Mouse (Mus musculus) forebrain, embryonic 13.5 days (tissue): ENCODE measurements around the gene Lcmt1. TPM values are rescaled to one million over a fixed set of nuclear protein-coding genes. Genes with fewer than 3 reads are reported as not detected.

Source experiments
- ATAC-seq: fragments of 200-750 bp; cut with Nextera tagmentation; 2 replicates; pipeline ENCODE4 v1.8.0; 2017
- H3K27ac ChIP-seq: fragments of 300-500 bp; sonication (generic); 2 replicates; pipeline ENCODE4 v1.5.1; 2015; ENCODE audit warnings: inconsistent platforms, mild to moderate bottlenecking, moderate library complexity
- H3K27me3 ChIP-seq: fragments of 300-500 bp; sonication (generic); 2 replicates; pipeline ENCODE4 v1.6.1; 2015; ENCODE audit warnings: mild to moderate bottlenecking, inconsistent platforms
- H3K36me3 ChIP-seq: fragments of 300-500 bp; sonication (generic); 2 replicates; pipeline ENCODE4 v1.6.1; 2015; ENCODE audit warnings: mild to moderate bottlenecking, inconsistent platforms; ENCODE audit not compliant: poor library complexity, severe bottlenecking
- H3K4me1 ChIP-seq: fragments of 300-500 bp; sonication (generic); 2 replicates; pipeline ENCODE4 v1.6.1; 2015; ENCODE audit warnings: inconsistent platforms
- H3K4me2 ChIP-seq: fragments of 300-500 bp; sonication (generic); 2 replicates; pipeline ENCODE4 v1.6.1; 2015; ENCODE audit warnings: inconsistent platforms, mild to moderate bottlenecking, moderate library complexity
- H3K4me3 ChIP-seq: fragments of 300-500 bp; sonication (generic); 2 replicates; pipeline ENCODE4 v1.5.1; 2015; ENCODE audit warnings: mild to moderate bottlenecking, inconsistent platforms
- H3K9ac ChIP-seq: fragments of 300-500 bp; sonication (generic); 2 replicates; pipeline ENCODE4 v1.6.1; 2015; ENCODE audit warnings: mild to moderate bottlenecking, inconsistent platforms
- H3K9me3 ChIP-seq: fragments of 300-500 bp; sonication (generic); replicated peaks from 2 replicates; pipeline ENCODE4 v1.6.1; 2016; ENCODE audit warnings: inconsistent platforms
- WGBS: fragments of 180-500 bp; shearing (Covaris S2); methylation state at CpG from one replicate; pipeline ENCODE4 v1.1.7; 2015; 5-methylcytosine and 5-hydroxymethylcytosine counted together
- polyA plus RNA-seq: library from polyadenylated mRNA; unstranded; fragments of >200 nt; fragmentation: Nextera tagmentation; extraction: Ambion mirVana; gene quantifications from 2 replicates; pipeline ENCODE4 v1.2.1, GENCODE M21; 2015

Lcmt1 gene
- polyA plus RNA-seq = 81.2 and 87.7 TPM in 2 replicates

GRCm38 (mm10) chr7:123369759-123370481 lies at the start of gene Lcmt1, which contains the start of gene Arhgap17:
Gene Lcmt1, plus strand, starts transcription at chr7:123369784.
Gene Arhgap17, minus strand, starts transcription at chr7:123369915.
- H3K9ac ChIP-seq = peak within 1 kb of the TSS; percentile 88
- under 1% methylated on average over 46 of the region's 64 CpGs for WGBS
- H3K27me3 ChIP-seq = 0 out of 2 replicates have a peak, but pooled peaks cover 4% of the 10 kb centered on the region
- peak; percentile 98 for ATAC-seq
- peak within 1 kb of the TSS; percentile 78 for H3K4me3 ChIP-seq
- H3K9me3 ChIP-seq = no peaks in the 10 kb centered on the region
- peak within 1 kb of the TSS; percentile 85 for H3K27ac ChIP-seq
- H3K4me1 ChIP-seq = peaks cover 36% of the 10 kb centered on the region
- no peaks in the 10 kb centered on the region for H3K36me3 ChIP-seq
- peak within 1 kb of the TSS; percentile 90 for H3K4me2 ChIP-seq

GRCm38 (mm10) chr7:123322452-123323121 lies 47.0 kb upstream of the Lcmt1 start:
- Histone ChIP-seq H3K4me1 (no peaks in the 10 kb centered on the region), H3K36me3 (peaks cover 79% of the 10 kb centered on the region), H3K9ac (no peak overlapping the region), H3K27me3 (no peaks in the 10 kb centered on the region), H3K4me3 (no peak overlapping the region), H3K4me2 (no peak overlapping the region), H3K27ac (no peak overlapping the region), H3K9me3 (no peaks in the 10 kb centered on the region)
- WGBS = 92% methylated on average over 13 of the region's 13 CpGs
- no peak for ATAC-seq

DNA sequence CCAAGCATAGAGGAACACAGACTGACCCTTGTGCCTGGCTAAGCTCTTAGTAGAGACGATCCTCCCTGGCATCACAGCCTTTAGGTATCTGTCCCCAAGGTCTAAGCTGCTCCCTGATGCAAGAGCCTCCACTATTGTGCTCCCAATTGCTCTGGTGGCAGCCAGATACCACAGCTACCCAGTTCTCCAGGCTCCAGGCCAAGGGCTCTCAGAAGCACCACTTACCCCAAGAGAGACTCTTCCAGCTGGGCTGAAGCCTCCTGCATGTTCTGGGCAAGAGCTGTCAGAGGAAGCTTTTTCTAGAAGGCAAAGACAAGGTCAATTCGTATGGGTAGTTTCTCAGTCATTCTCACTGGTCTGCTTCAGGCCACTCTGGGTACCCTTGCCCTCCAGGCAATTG lies 46.2 kb upstream of the Lcmt1 start:
- ATAC-seq = no peak
- Histone ChIP-seq H3K4me2 (no peak overlapping the region), H3K4me3 (no peak overlapping the region), H3K27me3 (no peaks in the 10 kb centered on the region), H3K27ac (no peak overlapping the region), H3K9me3 (no peaks in the 10 kb centered on the region), H3K9ac (no peak overlapping the region), H3K4me1 (peaks cover 4% of the 10 kb centered on the region; the same call in 1 of the 2 replicates), H3K36me3 (peaks cover 71% of the 10 kb centered on the region)
- 82% methylated on average over 2 of the region's 2 CpGs for WGBS

GRCm38 (mm10) chr7:123324105-123324504 lies 45.5 kb upstream of the Lcmt1 start:
- no peak overlapping the region for H3K9ac ChIP-seq
- no peak overlapping the region for H3K27ac ChIP-seq
- no peak for ATAC-seq
- peaks cover 67% of the 10 kb centered on the region for H3K36me3 ChIP-seq
- 100% methylated on average over 1 of the region's 1 CpGs for WGBS
- H3K4me2 ChIP-seq = no peak overlapping the region
- no peaks in the 10 kb centered on the region for H3K27me3 ChIP-seq
- no peak overlapping the region for H3K4me3 ChIP-seq
- peaks cover 6% of the 10 kb centered on the region; the same call in 1 of the 2 replicates for H3K4me1 ChIP-seq
- no peaks in the 10 kb centered on the region for H3K9me3 ChIP-seq

- no peak for ATAC-seq
- H3K4me1 ChIP-seq = peaks cover 6% of the 10 kb centered on the region; the same call in 1 of the 2 replicates
- H3K9me3 ChIP-seq = no peaks in the 10 kb centered on the region
- H3K36me3 ChIP-seq = peaks cover 51% of the 10 kb centered on the region
- no peak overlapping the region for H3K27ac ChIP-seq
- H3K4me2 ChIP-seq = no peak overlapping the region
- WGBS = 84% methylated on average over 5 of the region's 5 CpGs
- no peak overlapping the region for H3K4me3 ChIP-seq
- no peaks in the 10 kb centered on the region for H3K27me3 ChIP-seq
- no peak overlapping the region for H3K9ac ChIP-seq
Measured at GRCm38 (mm10) chr7:123326062-123326461, 43.5 kb upstream of the Lcmt1 start.

DNA sequence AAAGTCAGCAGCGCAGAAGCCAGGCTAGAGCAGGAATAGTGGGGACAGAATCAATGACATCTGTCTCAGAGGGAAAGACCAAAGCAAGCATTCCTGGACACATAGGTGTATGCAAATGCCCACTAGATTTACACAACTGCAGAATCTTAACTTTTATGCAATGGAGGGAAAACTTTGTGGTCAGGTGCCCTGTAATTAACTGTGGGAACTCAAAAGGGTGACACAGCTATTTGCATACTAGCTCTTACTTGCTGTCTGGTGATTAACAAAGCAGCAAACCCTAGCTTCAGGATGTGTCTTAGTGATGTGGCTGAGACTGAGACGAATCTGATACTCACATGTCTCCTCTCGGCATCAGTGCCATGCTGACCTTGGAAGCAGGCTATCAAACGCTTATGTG lies 42.7 kb upstream of the Lcmt1 start:
- no peak overlapping the region for H3K27ac ChIP-seq
- no peak overlapping the region for H3K9ac ChIP-seq
- peaks cover 6% of the 10 kb centered on the region; the same call in 1 of the 2 replicates for H3K4me1 ChIP-seq
- 87% methylated on average over 4 of the region's 4 CpGs for WGBS
- H3K9me3 ChIP-seq = no peaks in the 10 kb centered on the region
- H3K4me2 ChIP-seq = no peak overlapping the region
- ATAC-seq = no peak
- peaks cover 43% of the 10 kb centered on the region for H3K36me3 ChIP-seq
- H3K4me3 ChIP-seq = no peak overlapping the region
- no peaks in the 10 kb centered on the region for H3K27me3 ChIP-seq

GRCm38 (mm10) chr7:123327909-123328308 lies 41.7 kb upstream of the Lcmt1 start:
- 73% methylated on average over 4 of the region's 4 CpGs for WGBS
- Histone ChIP-seq H3K27me3 (no peaks in the 10 kb centered on the region), H3K27ac (no peak overlapping the region), H3K4me2 (no peak overlapping the region), H3K9ac (no peak overlapping the region), H3K4me3 (no peak overlapping the region), H3K9me3 (no peaks in the 10 kb centered on the region), H3K4me1 (peaks cover 6% of the 10 kb centered on the region; the same call in 1 of the 2 replicates), H3K36me3 (peaks cover 34% of the 10 kb centered on the region)
- no peak for ATAC-seq

GRCm38 (mm10) chr7:123330506-123330905 lies 39.1 kb upstream of the Lcmt1 start:
- H3K27ac ChIP-seq = no peak overlapping the region
- H3K27me3 ChIP-seq = no peaks in the 10 kb centered on the region
- H3K36me3 ChIP-seq = peaks cover 14% of the 10 kb centered on the region; the same call in 1 of the 2 replicates
- no peak overlapping the region for H3K4me3 ChIP-seq
- no peak overlapping the region for H3K4me2 ChIP-seq
- no peak for ATAC-seq
- 84% methylated on average over 9 of the region's 9 CpGs for WGBS
- peaks cover 6% of the 10 kb centered on the region; the same call in 1 of the 2 replicates for H3K4me1 ChIP-seq
- no peak overlapping the region for H3K9ac ChIP-seq
- no peaks in the 10 kb centered on the region for H3K9me3 ChIP-seq

GRCm38 (mm10) chr7:123336322-123336721 lies 33.3 kb upstream of the Lcmt1 start:
- no peak overlapping the region for H3K27ac ChIP-seq
- H3K9me3 ChIP-seq = no peaks in the 10 kb centered on the region
- H3K27me3 ChIP-seq = no peaks in the 10 kb centered on the region
- no peak overlapping the region for H3K9ac ChIP-seq
- ATAC-seq = no peak
- no peak overlapping the region for H3K4me2 ChIP-seq
- H3K36me3 ChIP-seq = no peaks in the 10 kb centered on the region
- peaks cover 1% of the 10 kb centered on the region for H3K4me1 ChIP-seq
- WGBS = 61% methylated on average over 1 of the region's 1 CpGs
- no peak overlapping the region for H3K4me3 ChIP-seq

DNA sequence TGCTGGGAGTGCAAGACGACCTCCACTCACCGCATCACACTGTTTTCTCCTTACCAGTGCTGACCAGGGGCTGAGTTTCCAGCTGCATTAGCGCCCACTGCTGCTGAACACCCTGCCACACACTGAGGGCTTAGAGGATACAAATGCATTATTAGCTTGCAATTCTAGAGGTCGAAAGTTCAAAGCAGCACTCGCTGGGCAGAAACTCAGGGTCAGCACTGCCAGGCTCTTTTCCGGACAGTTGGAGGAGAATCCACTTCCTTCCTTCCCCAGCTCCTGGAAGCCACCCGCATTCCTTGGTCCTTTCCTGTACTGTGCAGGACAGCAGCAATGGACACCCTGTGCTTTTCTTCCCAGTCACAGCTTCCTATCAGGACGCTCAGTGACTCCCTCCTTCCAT lies 31.2 kb upstream of the Lcmt1 start:
- peaks cover 22% of the 10 kb centered on the region for H3K4me1 ChIP-seq

GRCm38 (mm10) chr7:123341896-123342295 lies 27.7 kb upstream of the Lcmt1 start:
- Histone ChIP-seq H3K27me3 (no peaks in the 10 kb centered on the region), H3K36me3 (no peaks in the 10 kb centered on the region), H3K4me1 (peaks cover 23% of the 10 kb centered on the region), H3K9me3 (no peaks in the 10 kb centered on the region), H3K4me2 (no peak overlapping the region), H3K4me3 (no peak overlapping the region), H3K27ac (no peak overlapping the region), H3K9ac (no peak overlapping the region)
- no peak for ATAC-seq
- WGBS = 49% methylated on average over 5 of the region's 5 CpGs

More for the DNA sequence above, 31.2 kb upstream of the Lcmt1 start:
- no peaks in the 10 kb centered on the region for H3K27me3 ChIP-seq
- no peaks in the 10 kb centered on the region for H3K9me3 ChIP-seq
- ATAC-seq = no peak
- no peak overlapping the region for H3K4me2 ChIP-seq
- H3K27ac ChIP-seq = no peak overlapping the region
- H3K4me3 ChIP-seq = no peak overlapping the region
- WGBS = 56% methylated on average over 8 of the region's 8 CpGs
- H3K9ac ChIP-seq = no peak overlapping the region
- no peaks in the 10 kb centered on the region for H3K36me3 ChIP-seq

DNA sequence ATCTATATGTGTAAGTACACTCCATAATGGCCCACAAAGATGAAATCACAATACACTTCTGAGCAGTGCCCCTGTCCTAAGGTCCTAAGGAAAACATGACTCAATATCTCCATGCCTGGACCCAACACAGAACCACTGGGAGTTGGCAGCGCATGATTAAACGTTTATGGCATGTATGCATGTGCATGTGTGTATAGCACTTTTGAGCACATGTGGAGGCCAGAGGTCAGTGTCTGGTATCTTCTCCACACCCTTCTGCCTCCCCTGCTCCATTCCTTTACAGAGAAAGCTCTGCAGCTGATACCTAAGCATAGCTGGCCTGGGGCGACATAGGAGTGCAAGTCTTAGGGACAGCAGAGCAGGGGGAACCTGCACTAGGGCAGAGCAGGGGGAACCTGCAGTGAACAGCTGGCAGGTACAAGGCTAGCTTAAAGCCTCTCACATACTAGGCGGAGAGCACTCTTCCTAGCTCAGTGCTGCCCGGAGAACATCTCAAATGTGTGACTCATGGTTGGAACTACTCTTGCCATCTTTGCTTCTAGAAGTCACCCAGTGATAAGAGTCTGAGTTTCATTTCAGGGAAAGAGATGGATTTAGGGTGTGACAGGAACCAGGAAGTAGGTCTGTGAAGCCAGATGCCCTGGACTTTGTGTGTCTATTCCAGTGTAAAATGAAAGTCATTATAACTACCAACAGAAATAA lies 25.4 kb upstream of the Lcmt1 start:
- Histone ChIP-seq H3K4me1 (peaks cover 23% of the 10 kb centered on the region), H3K4me2 (no peak overlapping the region), H3K4me3 (no peak overlapping the region), H3K27ac (no peak overlapping the region), H3K9ac (no peak overlapping the region), H3K36me3 (no peaks in the 10 kb centered on the region), H3K9me3 (no peaks in the 10 kb centered on the region), H3K27me3 (no peaks in the 10 kb centered on the region)
- ATAC-seq = no peak
- WGBS = 91% methylated on average over 5 of the region's 5 CpGs
